ENCODE assay signal across 38 mouse cellular contexts in the genomic region with DNA sequence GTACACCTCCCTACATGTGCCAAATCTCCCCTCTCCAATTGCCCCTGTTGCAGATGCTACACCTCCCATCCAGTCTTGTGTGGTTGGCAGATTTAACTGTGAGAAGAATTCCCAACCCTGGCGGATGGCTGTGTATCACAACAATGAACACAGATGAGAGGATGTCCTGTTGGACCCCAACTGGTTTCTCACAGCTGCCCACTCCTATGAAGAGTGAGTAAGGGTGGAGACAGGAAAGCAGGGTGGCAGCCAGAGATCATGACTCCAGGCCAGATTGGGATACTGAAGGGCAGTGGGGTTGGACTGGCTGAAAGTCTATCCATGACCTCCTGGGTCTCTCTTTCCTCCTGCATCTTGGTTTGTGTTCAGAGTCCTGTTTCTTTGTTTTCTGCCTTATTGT. TPM values are rescaled to one million over a fixed set of nuclear protein-coding genes. Genes with fewer than 3 reads are reported as not detected.
"Had no signal": no experiment of that assay in that cellular context is flagged by ENCODE, and none has a peak within 500 bp of the region (broad histone marks: within the 10 kb centered on the region; RNA-seq: fewer than 3 reads in every experiment).

No protein-coding gene starts in this region.

- H3K4me3 ChIP-seq: embryonic facial prominence, embryonic 10.5 days; embryonic facial prominence, embryonic 12.5 days; embryonic facial prominence, embryonic 13.5 days; embryonic facial prominence, embryonic 15.5 days; erythroblast, embryonic 14.5 days; forebrain, embryonic 10.5 days; forebrain, embryonic 13.5 days; forebrain, embryonic 15.5 days; gastrocnemius, adult 2 months; heart, embryonic 12.5 days had no signal

- H3K27ac ChIP-seq: embryonic facial prominence, embryonic 10.5 days; embryonic facial prominence, embryonic 12.5 days; embryonic facial prominence, embryonic 13.5 days; embryonic facial prominence, embryonic 15.5 days; forebrain, embryonic 10.5 days; forebrain, embryonic 13.5 days; forebrain, embryonic 15.5 days; gastrocnemius, adult 2 months had no signal

- H3K4me2 ChIP-seq: embryonic facial prominence, embryonic 12.5 days; embryonic facial prominence, embryonic 13.5 days; embryonic facial prominence, embryonic 15.5 days; forebrain, embryonic 13.5 days; forebrain, embryonic 15.5 days; heart, embryonic 12.5 days had no signal

- H3K4me1 ChIP-seq: embryonic facial prominence, embryonic 10.5 days; embryonic facial prominence, embryonic 12.5 days; embryonic facial prominence, embryonic 13.5 days; embryonic facial prominence, embryonic 15.5 days; forebrain, embryonic 10.5 days; forebrain, embryonic 13.5 days; forebrain, embryonic 15.5 days; heart, embryonic 12.5 days had no signal

- H3K9me3 ChIP-seq: embryonic facial prominence, embryonic 10.5 days; embryonic facial prominence, embryonic 12.5 days; embryonic facial prominence, embryonic 13.5 days; embryonic facial prominence, embryonic 15.5 days; forebrain, embryonic 10.5 days; forebrain, embryonic 13.5 days; forebrain, embryonic 15.5 days; heart, embryonic 12.5 days had no signal

- H3K27me3 ChIP-seq: embryonic facial prominence, embryonic 12.5 days; embryonic facial prominence, embryonic 13.5 days; embryonic facial prominence, embryonic 15.5 days; forebrain, embryonic 13.5 days; forebrain, embryonic 15.5 days; heart, embryonic 12.5 days had no signal

- DNase-seq: cerebellum, adult 2 months; cerebellum, adult 8-10 months; cerebellum, adult 9-10 months; cerebellum, adult 9-11 months; cerebellum, postnatal 10 days; cerebellum, postnatal 14 days; cerebellum, postnatal 25 days; cerebellum, postnatal 36 days; embryo, embryonic 11 days; forebrain, postnatal 0 days; gastrocnemius, adult 2 months; gastrocnemius, postnatal 10 days; gastrocnemius, postnatal 14 days; gastrocnemius, postnatal 25 days; gastrocnemius, postnatal 36 days; heart, adult 18-20 months had no signal

- ATAC-seq: forebrain, embryonic 13.5 days; forebrain, embryonic 14.5 days; forebrain, embryonic 15.5 days; forebrain, embryonic 16.5 days; forebrain, postnatal 0 days had no signal

- H3K36me3 ChIP-seq: embryonic facial prominence, embryonic 10.5 days; embryonic facial prominence, embryonic 12.5 days; embryonic facial prominence, embryonic 13.5 days; embryonic facial prominence, embryonic 15.5 days; forebrain, embryonic 10.5 days; forebrain, embryonic 15.5 days; heart, embryonic 12.5 days had no signal

- H3K9ac ChIP-seq: embryonic facial prominence, embryonic 12.5 days; embryonic facial prominence, embryonic 13.5 days; embryonic facial prominence, embryonic 15.5 days; forebrain, embryonic 13.5 days; forebrain, embryonic 15.5 days; forebrain, postnatal 0 days; heart, embryonic 12.5 days had no signal

RNA-seq across cellular contexts. Expression of a gene that starts 6.0 kb away (rescaled TPM):
- total RNA-seq: common myeloid progenitor, adult 5-6 weeks; forebrain, postnatal 0 days; gastrocnemius, adult 18-20 months; gastrocnemius, adult 2 months; gastrocnemius, adult 8-10 months; gastrocnemius, postnatal 10 days; gastrocnemius, postnatal 14 days; gastrocnemius, postnatal 25 days; gastrocnemius, postnatal 36 days; gastrocnemius, postnatal 4 days; granulocyte monocyte progenitor cell, adult 5-6 weeks; heart, adult 18-20 months; heart, adult 8-10 months had no signal
- polyA plus RNA-seq: cerebellum, adult 2 months; cortical plate, adult 2 months; embryonic facial prominence, embryonic 10.5 days; embryonic facial prominence, embryonic 11.5 days; embryonic facial prominence, embryonic 12.5 days; embryonic facial prominence, embryonic 13.5 days; embryonic facial prominence, embryonic 14.5 days; embryonic facial prominence, embryonic 15.5 days; erythroblast, embryonic 14.5 days; forebrain, embryonic 10.5 days; forebrain, embryonic 13.5 days; forebrain, embryonic 14.5 days; forebrain, embryonic 15.5 days; forebrain, embryonic 16.5 days; forebrain, postnatal 0 days; frontal cortex, adult 2 months; heart, embryonic 12.5 days had no signal

RNA-seq across cellular contexts. Expression of a gene that starts 16.4 kb away (rescaled TPM):
- total RNA-seq: common myeloid progenitor, adult 5-6 weeks; forebrain, postnatal 0 days; gastrocnemius, adult 18-20 months; gastrocnemius, adult 2 months; gastrocnemius, adult 8-10 months; gastrocnemius, postnatal 10 days; gastrocnemius, postnatal 14 days; gastrocnemius, postnatal 25 days; gastrocnemius, postnatal 36 days; gastrocnemius, postnatal 4 days; granulocyte monocyte progenitor cell, adult 5-6 weeks; heart, adult 18-20 months; heart, adult 8-10 months had no signal
- polyA plus RNA-seq: cerebellum, adult 2 months; cortical plate, adult 2 months; embryonic facial prominence, embryonic 10.5 days; embryonic facial prominence, embryonic 11.5 days; embryonic facial prominence, embryonic 12.5 days; embryonic facial prominence, embryonic 13.5 days; embryonic facial prominence, embryonic 14.5 days; embryonic facial prominence, embryonic 15.5 days; erythroblast, embryonic 14.5 days; forebrain, embryonic 10.5 days; forebrain, embryonic 13.5 days; forebrain, embryonic 14.5 days; forebrain, embryonic 15.5 days; forebrain, embryonic 16.5 days; forebrain, postnatal 0 days; frontal cortex, adult 2 months; heart, embryonic 12.5 days had no signal

RNA-seq across cellular contexts. Expression of a gene that starts 40.5 kb away (rescaled TPM):
- total RNA-seq: common myeloid progenitor, adult 5-6 weeks; forebrain, postnatal 0 days; gastrocnemius, adult 18-20 months; gastrocnemius, adult 2 months; gastrocnemius, adult 8-10 months; gastrocnemius, postnatal 10 days; gastrocnemius, postnatal 14 days; gastrocnemius, postnatal 25 days; gastrocnemius, postnatal 36 days; gastrocnemius, postnatal 4 days; granulocyte monocyte progenitor cell, adult 5-6 weeks; heart, adult 18-20 months; heart, adult 8-10 months had no signal
- polyA plus RNA-seq: cerebellum, adult 2 months; cortical plate, adult 2 months; embryonic facial prominence, embryonic 10.5 days; embryonic facial prominence, embryonic 11.5 days; embryonic facial prominence, embryonic 12.5 days; embryonic facial prominence, embryonic 13.5 days; embryonic facial prominence, embryonic 14.5 days; embryonic facial prominence, embryonic 15.5 days; erythroblast, embryonic 14.5 days; forebrain, embryonic 10.5 days; forebrain, embryonic 13.5 days; forebrain, embryonic 14.5 days; forebrain, embryonic 15.5 days; forebrain, embryonic 16.5 days; forebrain, postnatal 0 days; frontal cortex, adult 2 months; gonadal fat pad, adult 2 months; heart, embryonic 12.5 days had no signal

RNA-seq across cellular contexts. Expression of a gene that starts 44.0 kb away (rescaled TPM):
- total RNA-seq: common myeloid progenitor, adult 5-6 weeks; forebrain, postnatal 0 days; gastrocnemius, adult 18-20 months; gastrocnemius, adult 2 months; gastrocnemius, adult 8-10 months; gastrocnemius, postnatal 10 days; gastrocnemius, postnatal 14 days; gastrocnemius, postnatal 25 days; gastrocnemius, postnatal 36 days; gastrocnemius, postnatal 4 days; granulocyte monocyte progenitor cell, adult 5-6 weeks; heart, adult 18-20 months; heart, adult 8-10 months had no signal
- polyA plus RNA-seq: cortical plate, adult 2 months; embryonic facial prominence, embryonic 10.5 days; embryonic facial prominence, embryonic 11.5 days; embryonic facial prominence, embryonic 12.5 days; embryonic facial prominence, embryonic 13.5 days; embryonic facial prominence, embryonic 14.5 days; embryonic facial prominence, embryonic 15.5 days; erythroblast, embryonic 14.5 days; forebrain, embryonic 10.5 days; forebrain, embryonic 13.5 days; forebrain, embryonic 14.5 days; forebrain, embryonic 15.5 days; forebrain, embryonic 16.5 days; forebrain, postnatal 0 days; heart, embryonic 12.5 days had no signal
